ENCODE assay signal across 29 mouse cellular contexts in genomic region chr8:13306309-13306909, GRCm38 (mm10). TPM values are rescaled to one million over a fixed set of nuclear protein-coding genes. Genes with fewer than 3 reads are reported as not detected.
DNase-seq lines count a peak whose midpoint lies in the region; ATAC-seq and TF ChIP-seq lines count a peak whose summit lies in the region.
"Had no signal": no experiment of that assay in that cellular context is flagged by ENCODE, and none has a peak within 500 bp of the region (broad histone marks: within the 10 kb centered on the region; RNA-seq: fewer than 3 reads in every experiment).

No protein-coding gene starts in this region.

- no peaks in the 10 kb centered on the region for H3K9me3 ChIP-seq in MEL (replicated peaks; ENCODE audit: insufficient read depth, low read length)
- no peaks in the 10 kb centered on the region for H3K9me3 ChIP-seq in liver, embryonic 13.5 days (replicated peaks)
- H3K9me3 ChIP-seq in heart, embryonic 12.5 days (replicated peaks) = peaks cover 3% of the 10 kb centered on the region; the same call in 1 of the 2 replicates
- H3K9me3 ChIP-seq: forebrain, embryonic 10.5 days; lung, embryonic 15.5 days; midbrain, embryonic 15.5 days; neural tube, embryonic 15.5 days; stomach, embryonic 15.5 days had no signal

- no peak overlapping the region for H3K9ac ChIP-seq in MEL (ENCODE audit: control insufficient read depth, low read depth, low read length, poor library complexity, severe bottlenecking)
- H3K9ac ChIP-seq in liver, embryonic 13.5 days = no peak overlapping the region
- no peak overlapping the region for H3K9ac ChIP-seq in heart, embryonic 12.5 days
- H3K9ac ChIP-seq: embryonic facial prominence, embryonic 13.5 days; hindbrain, embryonic 13.5 days; lung, embryonic 15.5 days; midbrain, embryonic 15.5 days; neural tube, embryonic 15.5 days; stomach, embryonic 15.5 days had no signal

- H3K4me1 ChIP-seq in MEL (ENCODE audit: control insufficient read depth in 1 of 2, insufficient read depth in 2 of 2, low read length in 2 of 2) = no peaks in the 10 kb centered on the region
- peaks cover 6% of the 10 kb centered on the region for H3K4me1 ChIP-seq in liver, embryonic 13.5 days (replicated peaks)
- H3K4me1 ChIP-seq in lung, adult 2 months (ENCODE audit: control insufficient read depth, insufficient read depth, low read length) = no peaks in the 10 kb centered on the region
- H3K4me1 ChIP-seq in heart, embryonic 12.5 days (replicated peaks) = no peaks in the 10 kb centered on the region
- H3K4me1 ChIP-seq: embryonic facial prominence, embryonic 13.5 days; forebrain, embryonic 10.5 days; hindbrain, embryonic 13.5 days; lung, embryonic 15.5 days; midbrain, embryonic 15.5 days; neural tube, embryonic 15.5 days; stomach, embryonic 15.5 days had no signal

- no peaks in the 10 kb centered on the region for H3K27me3 ChIP-seq in MEL (ENCODE audit: control insufficient read depth in 1 of 2, insufficient read depth in 2 of 2, low read length in 2 of 2)
- no peaks in the 10 kb centered on the region for H3K27me3 ChIP-seq in liver, embryonic 13.5 days
- no peaks in the 10 kb centered on the region for H3K27me3 ChIP-seq in heart, embryonic 12.5 days (replicated peaks)
- H3K27me3 ChIP-seq: embryonic facial prominence, embryonic 13.5 days; hindbrain, embryonic 13.5 days; lung, embryonic 15.5 days; midbrain, embryonic 15.5 days; neural tube, embryonic 15.5 days; stomach, embryonic 15.5 days had no signal

- peak; percentile 68 for ATAC-seq in liver, embryonic 13.5 days (ENCODE audit: low read depth)
- peak; percentile 73 for ATAC-seq in megakaryocyte, adult 5-6 weeks (ENCODE audit: poor library complexity, severe bottlenecking)
- no peak for ATAC-seq in heart, embryonic 12.5 days (ENCODE audit: insufficient number of reproducible peaks, low FRiP score)
- ATAC-seq: forebrain, embryonic 16.5 days; inflammation-experienced regulatory T-cells, adult 6 months; midbrain, embryonic 15.5 days had no signal

- H3K79me2 ChIP-seq in MEL (ENCODE audit: control insufficient read depth, insufficient read depth, low read length, poor library complexity) = no peaks in the 10 kb centered on the region

- peak; percentile 32 for DNase-seq in MEL (ENCODE audit: low read depth, low spot score)
- DNase-seq in c-Kit-positive CD71-positive TER-119-negative erythroid progenitor cells, embryonic 14.5 days (ENCODE audit: low read depth) = peak; percentile 31
- no peak for DNase-seq in liver, embryonic 13.5 days
- DNase-seq in lung, adult 2 months = no peak
- DNase-seq in cerebellum, adult 9-10 months = no peak
- no peak for DNase-seq in thymus, postnatal 10 days (ENCODE audit: low spot score in 2 of 2)
- DNase-seq: adrenal gland, postnatal 14 days; cerebellum, adult 11 months; cerebellum, adult 9-11 months; gastrocnemius, adult 2 months; kidney, adult 2 months; kidney, postnatal 36 days; left cerebral cortex, postnatal 4 days; right cerebral cortex, postnatal 25 days; thymus, adult 18-20 months; thymus, postnatal 36 days had no signal

- TF ChIP-seq RAD21 in MEL (IDR thresholded peaks at IDR 0.05; ENCODE audit: low read depth, low read length) = no peak

- no peaks in the 10 kb centered on the region; a peak in 1 of 4 replicates for H3K36me3 ChIP-seq in MEL (ENCODE audit: control insufficient read depth in 1 of 2, insufficient read depth in 2 of 2, low read length in 2 of 2)
- H3K36me3 ChIP-seq in liver, embryonic 13.5 days = peaks cover 11% of the 10 kb centered on the region
- peaks cover 76% of the 10 kb centered on the region for H3K36me3 ChIP-seq in heart, embryonic 12.5 days

- H3K4me2 ChIP-seq in liver, embryonic 13.5 days = no peak overlapping the region
- H3K4me2 ChIP-seq in heart, embryonic 12.5 days = no peak overlapping the region
- H3K4me2 ChIP-seq: embryonic facial prominence, embryonic 13.5 days; hindbrain, embryonic 13.5 days; lung, embryonic 15.5 days; midbrain, embryonic 15.5 days; neural tube, embryonic 15.5 days; stomach, embryonic 15.5 days had no signal

- TF ChIP-seq POLR2A in MEL (IDR thresholded peaks at IDR 0.05; ENCODE audit: control insufficient read depth in 1 of 2, insufficient read depth in 1 of 2, low read depth in 1 of 2, low read length in 2 of 2, poor library complexity in 1 of 2) = no peak
- no peak for TF ChIP-seq POLR2A in lung, adult 2 months (IDR thresholded peaks at IDR 0.05; ENCODE audit: borderline replicate concordance, extremely low read depth, low read depth, low read length)

- H3K4me3 ChIP-seq in MEL (ENCODE audit: control insufficient read depth in 1 of 2, insufficient read depth in 1 of 2, low read depth in 2 of 2, low read length in 2 of 2) = no peak overlapping the region
- H3K4me3 ChIP-seq in liver, embryonic 13.5 days (replicated peaks) = no peak overlapping the region
- H3K4me3 ChIP-seq in lung, adult 2 months (replicated peaks; ENCODE audit: extremely low read depth, low read depth, low read length) = no peak overlapping the region
- no peak overlapping the region for H3K4me3 ChIP-seq in heart, embryonic 12.5 days
- H3K4me3 ChIP-seq: embryonic facial prominence, embryonic 13.5 days; forebrain, embryonic 10.5 days; gastrocnemius, adult 2 months; hindbrain, embryonic 13.5 days; layer of hippocampus, adult 2 months; left cerebral cortex, adult 2 months; lung, embryonic 15.5 days; midbrain, embryonic 15.5 days; neural tube, embryonic 15.5 days; stomach, embryonic 15.5 days had no signal

- no peak for TF ChIP-seq CTCF in MEL (IDR thresholded peaks at IDR 0.05 in 2 of 3, conservative IDR thresholded peaks at IDR 0.05 in 1 of 3; ENCODE audit: control insufficient read depth in 1 of 3, insufficient read depth in 1 of 3, low read depth in 2 of 3, low read length in 3 of 3, poor library complexity in 1 of 3, severe bottlenecking in 1 of 3)
- TF ChIP-seq CTCF in lung, adult 2 months (IDR thresholded peaks at IDR 0.05; ENCODE audit: insufficient read depth, low read length) = no peak

- no peak overlapping the region for H3K27ac ChIP-seq in MEL (ENCODE audit: control insufficient read depth, low read depth, low read length)
- no peak overlapping the region for H3K27ac ChIP-seq in liver, embryonic 13.5 days
- H3K27ac ChIP-seq in heart, embryonic 12.5 days (ENCODE audit: poor library complexity, severe bottlenecking) = no peak overlapping the region
- H3K27ac ChIP-seq: embryonic facial prominence, embryonic 13.5 days; forebrain, embryonic 10.5 days; gastrocnemius, adult 2 months; hindbrain, embryonic 13.5 days; layer of hippocampus, adult 2 months; lung, embryonic 15.5 days; midbrain, embryonic 15.5 days; neural tube, embryonic 15.5 days; stomach, embryonic 15.5 days had no signal

- 48% methylated on average over 7 of the region's 7 CpGs for WGBS in liver, embryonic 13.5 days (ENCODE audit: insufficient replicate concordance)
- WGBS in lung, adult 2 months = 67% methylated on average over 7 of the region's 7 CpGs
- WGBS in heart, embryonic 12.5 days = 50% methylated on average over 7 of the region's 7 CpGs

- no peak for TF ChIP-seq EP300 in MEL (IDR thresholded peaks at IDR 0.05; ENCODE audit: low read depth in 1 of 2, low read length in 2 of 2)

TF ChIP-seq in MEL, 35 proteins besides CTCF, POLR2A, EP300 and RAD21:
- TF ChIP-seq MAFK (IDR thresholded peaks at IDR 0.05; ENCODE audit: borderline replicate concordance, low read depth, low read length) (no peak), NRF1 (IDR thresholded peaks at IDR 0.05; ENCODE audit: insufficient read depth, low read depth, low read length, poor library complexity, severe bottlenecking) (no peak), GABPA (IDR thresholded peaks at IDR 0.05; ENCODE audit: low read depth, low read length) (no peak), TBP (IDR thresholded peaks at IDR 0.05; ENCODE audit: low read depth, low read length) (no peak), ZKSCAN1 (IDR thresholded peaks at IDR 0.05; ENCODE audit: low read depth, low read length) (no peak)

RNA-seq across cellular contexts. Expression of gene Tmco3, which starts 18.4 kb away (rescaled TPM):
- total RNA-seq in MEL (2012; rRNA removed) = 9.3 and 11.8 TPM in 2 replicates
- 10 to 100 TPM in 1 of 2 experiments, not detected in 1; 20.3 TPM for polyA plus RNA-seq in MEL (2012; ENCODE audit: insufficient read depth in 1 of 2, insufficient read length in 2 of 2, low read depth in 1 of 2, low replicate concordance in 2 of 2, missing spikeins in 1 of 2)
- polyA plus RNA-seq in liver, embryonic 13.5 days (2015; fragmentation: Nextera tagmentation; extraction: Ambion mirVana) = 5.2 and 7.2 TPM in 2 replicates
- total RNA-seq in megakaryocyte, adult 5-6 weeks (2015) = 11.2 and 16.0 TPM in 2 replicates
- total RNA-seq in megakaryocyte, adult 5-6 weeks (2017) = 8.2 and 8.9 TPM in 2 replicates
- 35.4 and 39.4 TPM in 2 replicates for polyA plus RNA-seq in lung, adult 2 months (2012; rRNA removed)
- polyA plus RNA-seq in heart, embryonic 12.5 days (2016; fragmentation: Nextera tagmentation; extraction: Ambion mirVana) = 34.5 and 41.2 TPM in 2 replicates

RNA-seq across cellular contexts. Expression of gene Dcun1d2, which starts 18.5 kb away (rescaled TPM):
- 15.3 and 19.9 TPM in 2 replicates for total RNA-seq in MEL (2012; rRNA removed)
- polyA plus RNA-seq in MEL (2012; ENCODE audit: insufficient read depth in 1 of 2, insufficient read length in 2 of 2, low read depth in 1 of 2, low replicate concordance in 2 of 2, missing spikeins in 1 of 2) = 10 to 100 TPM in 1 of 2 experiments, not detected in 1; 19.1 TPM
- 11.1 and 12.6 TPM in 2 replicates for polyA plus RNA-seq in liver, embryonic 13.5 days (2015; fragmentation: Nextera tagmentation; extraction: Ambion mirVana)
- 10.6 and 10.8 TPM in 2 replicates for total RNA-seq in megakaryocyte, adult 5-6 weeks (2015)
- total RNA-seq in megakaryocyte, adult 5-6 weeks (2017) = 14.6 and 19.7 TPM in 2 replicates
- 19.7 and 23.3 TPM in 2 replicates for polyA plus RNA-seq in lung, adult 2 months (2012; rRNA removed)
- 28.3 and 29.6 TPM in 2 replicates for polyA plus RNA-seq in heart, embryonic 12.5 days (2016; fragmentation: Nextera tagmentation; extraction: Ambion mirVana)

RNA-seq across cellular contexts. Expression of gene Tfdp1, which starts 32.1 kb away (rescaled TPM):
- total RNA-seq in MEL (2012; rRNA removed) = 214 and 256 TPM in 2 replicates
- polyA plus RNA-seq in MEL (2012; ENCODE audit: insufficient read depth in 1 of 2, insufficient read length in 2 of 2, low read depth in 1 of 2, low replicate concordance in 2 of 2, missing spikeins in 1 of 2) = 100 to 1,000 TPM; 143 to 331 TPM
- 124 and 150 TPM in 2 replicates for polyA plus RNA-seq in liver, embryonic 13.5 days (2015; fragmentation: Nextera tagmentation; extraction: Ambion mirVana)
- total RNA-seq in megakaryocyte, adult 5-6 weeks (2015) = 136 and 146 TPM in 2 replicates
- 103 and 105 TPM in 2 replicates for total RNA-seq in megakaryocyte, adult 5-6 weeks (2017)
- polyA plus RNA-seq in lung, adult 2 months (2012; rRNA removed) = 17.1 and 28.0 TPM in 2 replicates
- 105 and 114 TPM in 2 replicates for polyA plus RNA-seq in heart, embryonic 12.5 days (2016; fragmentation: Nextera tagmentation; extraction: Ambion mirVana)

RNA-seq across cellular contexts. Expression of gene Adprhl1, which starts 52.4 kb away (rescaled TPM):
- total RNA-seq in MEL (2012; rRNA removed) = not detected in 2 replicates
- not detected for polyA plus RNA-seq in MEL (2012; ENCODE audit: insufficient read depth in 1 of 2, insufficient read length in 2 of 2, low read depth in 1 of 2, low replicate concordance in 2 of 2, missing spikeins in 1 of 2)
- 0.07 and 0.57 TPM in 2 replicates for polyA plus RNA-seq in liver, embryonic 13.5 days (2015; fragmentation: Nextera tagmentation; extraction: Ambion mirVana)
- total RNA-seq in megakaryocyte, adult 5-6 weeks (2015) = not detected in 2 replicates
- total RNA-seq in megakaryocyte, adult 5-6 weeks (2017) = not detected in 2 replicates
- 0.91 and 2.2 TPM in 2 replicates for polyA plus RNA-seq in lung, adult 2 months (2012; rRNA removed)
- polyA plus RNA-seq in heart, embryonic 12.5 days (2016; fragmentation: Nextera tagmentation; extraction: Ambion mirVana) = 167 and 180 TPM in 2 replicates
- polyA plus RNA-seq: embryonic facial prominence, embryonic 13.5 days; forebrain, embryonic 10.5 days; forebrain, embryonic 16.5 days; inflammation-experienced regulatory T-cells, adult 6 months; midbrain, embryonic 15.5 days had no signal

Comparison
In these comparisons a context has a peak if more than half of its experiments do, and no peak if none do; other contexts are left out.
1. DNase-seq: peak in MEL (single experiment) and c-Kit-positive CD71-positive TER-119-negative erythroid progenitor cells, embryonic 14.5 days (single experiment); none in liver, embryonic 13.5 days (single experiment), lung, adult 2 months (single experiment), cerebellum, adult 9-10 months (single experiment) and thymus, postnatal 10 days (0 of 2).